Comparison of ENCODE assay signal across 13 mouse cellular contexts in genomic region chr19:56664944-56665663, GRCm38 (mm10). TPM values are rescaled to one million over a fixed set of nuclear protein-coding genes. Genes with fewer than 3 reads are reported as not detected.
DNase-seq lines count a peak whose midpoint lies in the region; ATAC-seq and TF ChIP-seq lines count a peak whose summit lies in the region.
"Had no signal": no experiment of that assay in that cellular context is flagged by ENCODE, and none has a peak within 500 bp of the region (broad histone marks: within the 10 kb centered on the region; RNA-seq: fewer than 3 reads in every experiment).

No protein-coding gene starts in this region.

- no peak overlapping the region for H3K4me3 ChIP-seq in hindbrain, embryonic 10.5 days
- no peak overlapping the region for H3K4me3 ChIP-seq in hindbrain, embryonic 12.5 days
- H3K4me3 ChIP-seq in testis, adult 2 months (ENCODE audit: control insufficient read depth, low read depth, low read length): peak overlapping the region; percentile 57
- H3K4me3 ChIP-seq in lung, postnatal 0 days (ENCODE audit: low read depth, low read length): no peak overlapping the region
- H3K4me3 ChIP-seq: embryonic facial prominence, embryonic 12.5 days; intestine, embryonic 15.5 days; myocyte had no signal

- no peak overlapping the region for H3K4me2 ChIP-seq in hindbrain, embryonic 12.5 days (replicated peaks)
- H3K4me2 ChIP-seq in lung, postnatal 0 days (replicated peaks; ENCODE audit: low read depth, low read length): no peak overlapping the region
- H3K4me2 ChIP-seq: embryonic facial prominence, embryonic 12.5 days; intestine, embryonic 15.5 days had no signal

- peak; percentile 83 for TF ChIP-seq EP300 in lung, postnatal 0 days (IDR thresholded peaks at IDR 0.05)

- no peak for ATAC-seq in hindbrain, embryonic 12.5 days (ENCODE audit: low FRiP score)
- peak; percentile 22 for ATAC-seq in lung, postnatal 0 days
- ATAC-seq in megakaryocyte progenitor cell, adult 5-6 weeks (replicated peaks; ENCODE audit: poor library complexity): no peak
- ATAC-seq: intestine, embryonic 15.5 days had no signal

- H3K27ac ChIP-seq in hindbrain, embryonic 10.5 days: peak overlapping the region; percentile 54
- no peak overlapping the region for H3K27ac ChIP-seq in hindbrain, embryonic 12.5 days
- no peak overlapping the region for H3K27ac ChIP-seq in testis, adult 2 months (ENCODE audit: control insufficient read depth, insufficient read depth, low read depth, low read length)
- H3K27ac ChIP-seq in lung, postnatal 0 days (ENCODE audit: low read length): peak overlapping the region; percentile 79
- H3K27ac ChIP-seq: embryonic facial prominence, embryonic 12.5 days; intestine, embryonic 15.5 days had no signal

- 76% methylated on average over 7 of the region's 7 CpGs for WGBS in hindbrain, embryonic 10.5 days
- 74% methylated on average over 7 of the region's 7 CpGs for WGBS in hindbrain, embryonic 12.5 days
- 76% methylated on average over 7 of the region's 7 CpGs for WGBS in lung, postnatal 0 days

- H3K4me1 ChIP-seq in hindbrain, embryonic 10.5 days (replicated peaks): peaks cover 37% of the 10 kb centered on the region
- peaks cover 12% of the 10 kb centered on the region; the same call in 1 of the 2 replicates for H3K4me1 ChIP-seq in hindbrain, embryonic 12.5 days
- no peaks in the 10 kb centered on the region for H3K4me1 ChIP-seq in testis, adult 2 months (ENCODE audit: control insufficient read depth, insufficient read depth, low read length)
- peaks cover 12% of the 10 kb centered on the region for H3K4me1 ChIP-seq in lung, postnatal 0 days (ENCODE audit: insufficient read depth, low read depth, low read length)
- H3K4me1 ChIP-seq: intestine, embryonic 15.5 days had no signal

- intact Hi-C loops in left cerebral cortex, postnatal 14 days (cut with DNase I): no loop called here

- H3K9ac ChIP-seq in hindbrain, embryonic 12.5 days: no peak overlapping the region
- no peak overlapping the region for H3K9ac ChIP-seq in lung, postnatal 0 days (replicated peaks; ENCODE audit: low read depth)
- H3K9ac ChIP-seq: embryonic facial prominence, embryonic 12.5 days; intestine, embryonic 15.5 days had no signal

- no peak for TF ChIP-seq POLR2A in testis, adult 2 months (IDR thresholded peaks at IDR 0.05; ENCODE audit: control insufficient read depth, low read depth, low read length)

- H3K36me3 ChIP-seq in hindbrain, embryonic 10.5 days: no peaks in the 10 kb centered on the region
- no peaks in the 10 kb centered on the region for H3K36me3 ChIP-seq in hindbrain, embryonic 12.5 days
- no peaks in the 10 kb centered on the region for H3K36me3 ChIP-seq in testis, adult 2 months (ENCODE audit: control insufficient read depth, insufficient read depth, low read length)
- H3K36me3 ChIP-seq in lung, postnatal 0 days (ENCODE audit: insufficient read depth, low read length): no peaks in the 10 kb centered on the region
- H3K36me3 ChIP-seq: embryonic facial prominence, embryonic 12.5 days; intestine, embryonic 15.5 days had no signal

- TF ChIP-seq CTCF in testis, adult 2 months (IDR thresholded peaks at IDR 0.05; ENCODE audit: control insufficient read depth, insufficient read depth, insufficient replicate concordance, low read depth, low read length): no peak
- TF ChIP-seq CTCF in lung, postnatal 0 days (IDR thresholded peaks at IDR 0.05): no peak

- H3K27me3 ChIP-seq in hindbrain, embryonic 10.5 days (ENCODE audit: insufficient read depth, poor library complexity, severe bottlenecking): peaks cover 7% of the 10 kb centered on the region
- no peaks in the 10 kb centered on the region for H3K27me3 ChIP-seq in hindbrain, embryonic 12.5 days
- H3K27me3 ChIP-seq in testis, adult 2 months (ENCODE audit: control insufficient read depth, insufficient read depth, low read length): no peaks in the 10 kb centered on the region
- H3K27me3 ChIP-seq in lung, postnatal 0 days (replicated peaks; ENCODE audit: insufficient read depth, low read length): no peaks in the 10 kb centered on the region
- H3K27me3 ChIP-seq: CH12.LX; intestine, embryonic 15.5 days had no signal

- DNase-seq in hindbrain, embryonic 10.5 days (ENCODE audit: low spot score): no peak
- no peak for DNase-seq in testis, postnatal 14 days (ENCODE audit: low spot score)
- peak; percentile 65 for DNase-seq in lung, postnatal 0 days (ENCODE audit: low spot score)
- DNase-seq in left cerebral cortex, postnatal 14 days (ENCODE audit: low spot score in 2 of 2): no peak
- DNase-seq: right cerebral cortex, postnatal 14 days had no signal

- no peaks in the 10 kb centered on the region for H3K9me3 ChIP-seq in hindbrain, embryonic 10.5 days
- H3K9me3 ChIP-seq in hindbrain, embryonic 12.5 days (replicated peaks): no peaks in the 10 kb centered on the region
- H3K9me3 ChIP-seq in lung, postnatal 0 days (ENCODE audit: low read length): no peaks in the 10 kb centered on the region
- H3K9me3 ChIP-seq: embryonic facial prominence, embryonic 12.5 days; intestine, embryonic 15.5 days had no signal

RNA-seq across cellular contexts. Expression of gene Adrb1, which starts 56.9 kb away (rescaled TPM):
- 0.09 and 0.21 TPM in 2 replicates for polyA plus RNA-seq in hindbrain, embryonic 10.5 days (2016; fragmentation: Nextera tagmentation; extraction: Ambion mirVana)
- polyA plus RNA-seq in hindbrain, embryonic 12.5 days (2016; fragmentation: Nextera tagmentation; extraction: Ambion mirVana): 0.21 and 0.35 TPM in 2 replicates
- 1.2 and 1.4 TPM in 2 replicates for polyA plus RNA-seq in testis, adult 2 months (2012; rRNA removed)
- 12.6 and 14.7 TPM in 2 replicates for polyA plus RNA-seq in lung, postnatal 0 days (2015; fragmentation: Nextera tagmentation; extraction: Ambion mirVana)
- total RNA-seq in left cerebral cortex, postnatal 14 days (2021): 10 to 100 TPM; 40.1 to 43.9 TPM
- not detected in 2 replicates for total RNA-seq in megakaryocyte progenitor cell, adult 5-6 weeks (2015)
- 0.04 TPM in 1 of 2 replicates, not detected in the other for total RNA-seq in megakaryocyte progenitor cell, adult 5-6 weeks (2017)
- total RNA-seq: CH12.LX; granulocyte monocyte progenitor cell, adult 5-6 weeks had no signal

Comparison
In these comparisons a context has a peak if more than half of its experiments do, and no peak if none do; other contexts are left out.
1. H3K27ac ChIP-seq: peak in hindbrain, embryonic 10.5 days (single experiment) and lung, postnatal 0 days (single experiment); none in hindbrain, embryonic 12.5 days (single experiment) and testis, adult 2 months (single experiment).